In genomic region chr1:91755102-91755501, GRCm38 (mm10) we compare ENCODE assay signal across 8 mouse cellular contexts. TPM values are rescaled to one million over a fixed set of nuclear protein-coding genes. Genes with fewer than 3 reads are reported as not detected.
DNase-seq lines count a peak whose midpoint lies in the region; ATAC-seq and TF ChIP-seq lines count a peak whose summit lies in the region.

No protein-coding gene starts in this region.

- H3K9ac ChIP-seq in heart, embryonic 13.5 days: peak overlapping the region; percentile 57

- H3K4me1 ChIP-seq in bone marrow, adult 2 months (ENCODE audit: control insufficient read depth, insufficient read depth, low read length): no peaks in the 10 kb centered on the region
- H3K4me1 ChIP-seq in embryonic fibroblast, embryonic 13.5 days (ENCODE audit: control insufficient read depth, insufficient read depth, low read length): no peaks in the 10 kb centered on the region
- H3K4me1 ChIP-seq in heart, embryonic 13.5 days: peaks cover 4% of the 10 kb centered on the region

- H3K4me2 ChIP-seq in heart, embryonic 13.5 days: peak overlapping the region; percentile 56

- no peaks in the 10 kb centered on the region for H3K36me3 ChIP-seq in heart, embryonic 13.5 days

- H3K4me3 ChIP-seq in bone marrow, adult 2 months (replicated peaks; ENCODE audit: control insufficient read depth, low read depth, low read length): no peak overlapping the region
- no peak overlapping the region for H3K4me3 ChIP-seq in embryonic fibroblast, embryonic 13.5 days (ENCODE audit: insufficient read depth, low read length)
- peak overlapping the region; percentile 22 for H3K4me3 ChIP-seq in heart, embryonic 13.5 days

- TF ChIP-seq CTCF in bone marrow, adult 2 months (IDR thresholded peaks at IDR 0.05; ENCODE audit: control insufficient read depth, insufficient read depth, low read length): peak; percentile 71
- TF ChIP-seq CTCF in embryonic fibroblast, embryonic 13.5 days (IDR thresholded peaks at IDR 0.05; ENCODE audit: borderline replicate concordance, insufficient read depth, low read length): peak; percentile 82

- H3K27me3 ChIP-seq in heart, embryonic 13.5 days (replicated peaks): no peaks in the 10 kb centered on the region

- no peak for ATAC-seq in heart, embryonic 13.5 days (ENCODE audit: extremely low read depth, insufficient number of reproducible peaks, low FRiP score, low TSS enrichment)

- no peak for TF ChIP-seq POLR2A in bone marrow, adult 2 months (IDR thresholded peaks at IDR 0.05; ENCODE audit: borderline replicate concordance, control insufficient read depth, low read depth, low read length)
- no peak for TF ChIP-seq POLR2A in embryonic fibroblast, embryonic 13.5 days (IDR thresholded peaks at IDR 0.05; ENCODE audit: low read depth, low read length)

- H3K9me3 ChIP-seq in heart, embryonic 13.5 days: no peaks in the 10 kb centered on the region

- peak; percentile 35 for DNase-seq in CD4-positive helper T cell, adult 2 months (ENCODE audit: low read depth, low spot score)
- DNase-seq in kidney, postnatal 10 days: peak; percentile 81
- DNase-seq in lung, adult 18-20 months: peak; percentile 31 to 50
- peak; percentile 64 for DNase-seq in ovary, postnatal 14 days (ENCODE audit: low spot score)
- peak; percentile 17 to 41 for DNase-seq in urinary bladder, adult 18-20 months (ENCODE audit: low spot score in 2 of 2)

- under 1% methylated on average over 9 of the region's 9 CpGs for WGBS in bone marrow, adult 2 months
- WGBS in heart, embryonic 13.5 days: 2% methylated on average over 9 of the region's 9 CpGs

- no peak overlapping the region for H3K27ac ChIP-seq in bone marrow, adult 2 months (ENCODE audit: control insufficient read depth, insufficient read depth, low read depth, low read length, poor library complexity)
- no peak overlapping the region for H3K27ac ChIP-seq in embryonic fibroblast, embryonic 13.5 days (ENCODE audit: insufficient read depth, low read length)
- H3K27ac ChIP-seq in heart, embryonic 13.5 days (replicated peaks): no peak overlapping the region

RNA-seq across cellular contexts. Expression of gene Twist2, which starts 46.2 kb away (rescaled TPM):
- polyA plus RNA-seq in bone marrow, adult 2 months (2011; ENCODE audit: insufficient read depth, insufficient read length, low replicate concordance, missing spikeins): 1.9 TPM in 1 of 2 replicates, not detected in the other
- polyA plus RNA-seq in embryonic fibroblast, embryonic 13.5 days (2011; ENCODE audit: insufficient read length, low read depth, missing spikeins): 57.2 and 67.7 TPM in 2 replicates
- polyA plus RNA-seq in heart, embryonic 13.5 days (2015; fragmentation: Nextera tagmentation; extraction: Ambion mirVana): 2.4 and 3.9 TPM in 2 replicates

Comparison
In these comparisons a context has a peak if more than half of its experiments do, and no peak if none do; other contexts are left out.
1. DNase-seq: peak in every context shown above with its lines; median percentile 81 in kidney, postnatal 10 days; 64 in ovary, postnatal 14 days; 40 in lung, adult 18-20 months; 35 in CD4-positive helper T cell, adult 2 months; 29 in urinary bladder, adult 18-20 months.
2. RNA of gene Twist2, which starts 46.2 kb away (polyA plus RNA-seq): 57.2 to 67.7 TPM in embryonic fibroblast, embryonic 13.5 days; 2.4 to 3.9 TPM in heart, embryonic 13.5 days and 1.9 TPM in bone marrow, adult 2 months; every median in the first group is over 10 times any median in the second.